Mouse (Mus musculus) adrenal gland, adult 10 weeks (tissue): ENCODE results near the gene Gm5965. TPM values are rescaled to one million over a fixed set of nuclear protein-coding genes. Genes with fewer than 3 reads are reported as not detected.

Experiments used
- polyA plus RNA-seq: library from polyadenylated mRNA; stranded (reverse); fragments of 350-450 nt; fragmentation: Illumina TruSeq; extraction: RNeasy Lipid Tissue Mini Kit (QIAGEN cat#74804); gene quantifications from one replicate; pipeline ENCODE4 v1.2.3, GENCODE M21; 2014; ENCODE audit warnings: low read depth, low replicate concordance

Gene Gm5965
- not detected for polyA plus RNA-seq

DNA sequence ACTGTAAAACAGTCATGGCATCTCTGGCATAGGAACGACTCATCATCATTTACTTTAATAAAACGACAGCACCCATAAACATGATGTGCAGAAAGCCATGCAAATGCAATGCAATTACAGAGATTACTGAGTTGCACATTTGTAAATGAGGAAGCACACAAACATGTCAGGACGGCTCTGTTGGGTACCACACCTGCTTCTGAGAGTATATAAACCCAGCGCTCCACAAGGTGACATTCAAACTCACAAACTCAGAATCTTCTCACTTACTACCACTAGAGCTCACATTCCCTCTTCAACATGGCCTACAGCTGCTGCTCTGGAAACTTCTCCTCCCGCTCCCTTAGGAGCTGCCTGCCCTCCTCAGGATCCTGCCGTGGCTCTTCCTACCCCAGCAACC is at the start of gene Gm5965:
Gm5965 (plus strand) TSS at position 301 of the 400 bp plus-strand sequence.

DNA sequence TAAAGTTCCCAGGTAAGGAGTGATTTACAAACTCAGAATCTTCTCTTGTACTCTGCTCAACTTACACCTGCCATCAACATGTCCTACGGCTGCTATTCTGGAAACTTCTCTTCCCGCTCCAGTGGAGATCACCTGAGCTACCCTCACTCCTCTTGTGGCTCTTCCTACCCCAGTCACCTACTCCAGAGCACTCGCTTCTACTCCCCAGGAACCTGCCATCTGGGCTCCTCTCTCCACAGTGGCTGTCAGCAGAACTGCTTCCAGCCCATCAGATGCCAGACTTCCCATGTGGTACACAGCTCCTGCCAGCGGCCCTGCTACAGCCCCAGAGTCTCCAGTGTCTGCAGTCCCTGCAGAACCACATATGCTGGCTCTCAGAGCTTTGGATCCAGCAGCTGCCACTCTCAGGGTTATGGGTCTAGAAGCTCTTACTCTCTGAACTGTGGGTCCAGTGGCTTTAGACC is 48.9 kb upstream of the Gm5965 start, which contains the start of gene Krtap13-1:
Krtap13-1 (plus strand) TSS at position 51 of the 464 bp plus-strand sequence.

DNA sequence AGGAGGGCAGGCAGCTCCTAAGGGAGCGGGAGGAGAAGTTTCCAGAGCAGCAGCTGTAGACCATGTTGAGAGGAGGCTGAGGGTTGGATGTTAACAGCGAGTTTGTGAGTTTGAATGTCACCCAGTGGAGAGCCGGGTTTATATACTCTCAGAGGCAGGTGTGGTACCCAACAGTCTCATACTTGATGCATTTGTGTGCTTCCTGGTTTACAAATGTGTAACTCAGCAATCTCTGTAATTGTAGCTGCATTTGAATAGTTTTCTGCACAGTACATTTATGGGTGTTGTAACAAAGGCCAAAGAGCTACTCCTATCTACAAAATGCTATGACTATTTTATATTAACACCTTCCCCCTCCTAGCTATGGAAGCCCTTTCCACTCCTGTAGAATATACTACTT is 26.2 kb upstream of the Gm5965 start, which contains the start of gene Krtap13:
Krtap13 (minus strand) TSS at position 101 of the 400 bp plus-strand sequence.

DNA sequence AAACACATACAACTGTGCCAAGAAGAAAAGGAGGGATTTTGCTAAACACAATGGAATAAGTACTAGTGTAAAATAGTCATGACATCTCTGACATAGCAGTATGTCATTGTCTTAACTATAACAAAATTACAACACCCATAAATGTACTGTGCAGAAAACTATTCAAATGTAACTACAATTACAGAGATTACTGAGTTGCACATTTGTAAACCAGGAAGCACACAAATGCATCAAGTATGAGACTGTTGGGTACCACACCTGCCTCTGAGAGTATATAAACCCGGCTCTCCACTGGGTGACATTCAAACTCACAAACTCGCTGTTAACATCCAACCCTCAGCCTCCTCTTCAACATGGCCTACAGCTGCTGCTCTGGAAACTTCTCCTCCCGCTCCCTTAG is 19.1 kb upstream of the Gm5965 start, which contains the start of gene 2310034C09Rik:
2310034C09Rik (plus strand) TSS at position 301 of the 400 bp plus-strand sequence.

DNA sequence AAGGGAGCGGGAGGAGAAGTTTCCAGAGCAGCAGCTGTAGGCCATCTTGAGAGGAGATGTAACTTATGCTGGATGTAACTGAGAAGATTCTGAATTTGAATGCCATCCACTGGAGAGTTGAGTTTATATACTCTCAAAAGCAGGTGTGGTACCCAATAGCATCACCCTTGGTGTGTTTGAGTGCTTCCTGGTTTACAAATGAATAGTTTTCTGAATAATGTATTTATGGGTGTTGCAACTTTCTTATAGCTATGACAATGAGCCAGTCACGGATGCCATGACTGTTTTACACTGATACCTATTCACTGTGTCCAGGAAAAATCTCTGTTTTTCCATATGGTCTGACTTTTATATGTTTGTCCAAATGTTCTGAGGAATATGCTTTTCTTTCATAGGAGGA is 3.6 kb upstream of the Gm5965 start, which contains the start of gene 2310057N15Rik:
2310057N15Rik (minus strand) TSS at position 101 of the 400 bp plus-strand sequence.

DNA sequence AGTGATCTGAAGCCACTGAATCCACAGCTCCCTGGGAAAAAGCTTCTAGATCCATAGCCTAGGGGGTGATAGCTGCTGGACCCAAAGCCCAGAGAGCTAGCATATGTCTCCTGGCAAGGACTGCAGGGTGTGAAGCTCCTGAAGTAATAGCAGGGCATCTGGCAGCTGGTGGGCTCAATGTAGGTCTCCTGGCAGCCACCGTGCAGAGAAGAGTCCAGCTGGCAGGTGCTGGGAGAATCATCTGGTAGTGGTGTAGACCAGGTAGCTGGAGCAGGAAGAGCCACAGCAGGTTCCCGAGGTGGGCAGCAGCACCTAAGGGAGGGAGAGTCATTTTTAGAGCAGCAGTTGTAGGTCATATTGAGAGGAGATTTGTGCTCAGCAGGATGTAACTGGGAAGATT is 34.1 kb downstream of the Gm5965 start, which contains the start of gene Gm20741:
Gm20741 (minus strand) TSS at position 394 of the 400 bp plus-strand sequence.

DNA sequence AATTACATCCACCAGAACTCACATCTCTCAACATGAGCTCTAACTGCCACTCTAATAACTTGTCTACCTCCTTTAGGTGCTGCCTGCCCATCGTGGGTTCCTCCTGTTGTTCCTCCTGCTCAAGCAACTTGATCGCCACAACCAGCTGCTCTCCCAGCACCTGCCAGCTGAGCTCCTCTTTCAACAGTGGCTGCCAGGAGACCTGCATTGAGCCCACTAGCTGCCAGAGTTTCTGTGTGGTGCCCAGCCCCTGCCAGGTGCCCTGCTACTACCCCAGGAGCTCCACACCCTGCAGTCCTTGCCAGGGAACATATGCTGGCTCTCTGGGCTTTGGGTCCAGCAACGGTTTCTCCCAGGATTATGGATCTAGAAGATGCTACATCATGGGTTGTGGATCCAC is 42.4 kb downstream of the Gm5965 start, which contains the start of gene Krtap15:
Krtap15 (plus strand) TSS at position 150 of the 400 bp plus-strand sequence.

DNA sequence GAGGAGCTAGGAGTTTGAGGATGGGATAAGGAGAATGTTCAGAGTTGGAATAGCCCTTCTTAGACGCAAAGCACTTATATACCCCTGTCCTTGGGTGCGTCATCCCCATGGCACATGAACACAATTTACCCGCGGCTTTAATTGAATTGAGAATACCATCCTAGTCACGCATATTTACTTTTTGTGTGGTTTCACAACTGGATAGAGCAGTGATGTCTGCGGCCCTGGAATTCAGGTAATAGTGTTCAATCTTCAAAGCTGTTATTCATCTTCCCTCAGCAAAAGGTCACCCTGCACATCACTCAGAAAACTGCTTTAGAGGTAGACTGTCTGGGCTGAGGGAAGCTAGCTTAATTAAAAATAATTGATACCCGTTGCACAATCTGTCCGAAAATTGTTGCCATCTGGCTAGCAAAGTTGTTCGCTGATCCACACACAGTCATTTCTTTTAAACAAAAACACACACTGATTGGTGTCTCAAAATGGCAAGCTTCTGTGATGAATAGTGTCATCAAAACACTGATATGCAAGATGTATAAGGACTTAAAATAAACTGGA is 48.5 kb downstream of the Gm5965 start, which contains the start of gene Krtap14:
Krtap14 (minus strand) TSS at position 51 of the 558 bp plus-strand sequence.

Other genes with a start within 250 kb of the Gm5965 start
- not detected for gene Cldn8, start 214.7 kb upstream of the Gm5965 start, polyA plus RNA-seq
- gene Krtap24-1, start 165.6 kb upstream of the Gm5965 start, polyA plus RNA-seq = not detected
- not detected for gene 2310079G19Rik, start 150.2 kb upstream of the Gm5965 start, polyA plus RNA-seq
- not detected for gene Krtap26-1, start 130.1 kb upstream of the Gm5965 start, polyA plus RNA-seq
- gene Krtap27-1, start 106.2 kb upstream of the Gm5965 start, polyA plus RNA-seq = not detected
- not detected for gene 2310061N02Rik, start 69.9 kb upstream of the Gm5965 start, polyA plus RNA-seq
- gene Krtap13-1, start 49.0 kb upstream of the Gm5965 start, polyA plus RNA-seq = not detected
- not detected for gene Krtap13, start 26.3 kb upstream of the Gm5965 start, polyA plus RNA-seq
- gene 2310034C09Rik, start 19.0 kb upstream of the Gm5965 start, polyA plus RNA-seq = not detected
- gene 2310057N15Rik, start 3.7 kb upstream of the Gm5965 start, polyA plus RNA-seq = not detected
- not detected for gene Gm20741, start 34.3 kb downstream of the Gm5965 start, polyA plus RNA-seq
- not detected for gene Krtap15, start 42.3 kb downstream of the Gm5965 start, polyA plus RNA-seq
- gene Krtap14, start 48.2 kb downstream of the Gm5965 start, polyA plus RNA-seq = not detected
- not detected for gene Krtap19-1, start 91.5 kb downstream of the Gm5965 start, polyA plus RNA-seq
- gene Krtap19-2, start 96.4 kb downstream of the Gm5965 start, polyA plus RNA-seq = not detected
- gene Krtap19-3, start 100.1 kb downstream of the Gm5965 start, polyA plus RNA-seq = not detected
- gene Krtap19-4, start 107.2 kb downstream of the Gm5965 start, polyA plus RNA-seq = not detected
- gene Krtap19-5, start 118.6 kb downstream of the Gm5965 start, polyA plus RNA-seq = not detected
- gene Krtap19-9b, start 154.4 kb downstream of the Gm5965 start, polyA plus RNA-seq = not detected
- not detected for gene Krtap16-3, start 185.0 kb downstream of the Gm5965 start, polyA plus RNA-seq
- not detected for gene Krtap22-2, start 232.9 kb downstream of the Gm5965 start, polyA plus RNA-seq
- not detected for gene Gm10229, start 237.4 kb downstream of the Gm5965 start, polyA plus RNA-seq